Mouse (Mus musculus) heart, adult 9 months (tissue): ENCODE data around the gene Ptprs.

ENCODE experiments used
- DNase-seq, 2 experiments: peaks; one replicate each; pipeline ENCODE4 v3.0.0; 2022; ENCODE audit warnings: low spot score in 2 of 2

The Ptprs gene

DNA sequence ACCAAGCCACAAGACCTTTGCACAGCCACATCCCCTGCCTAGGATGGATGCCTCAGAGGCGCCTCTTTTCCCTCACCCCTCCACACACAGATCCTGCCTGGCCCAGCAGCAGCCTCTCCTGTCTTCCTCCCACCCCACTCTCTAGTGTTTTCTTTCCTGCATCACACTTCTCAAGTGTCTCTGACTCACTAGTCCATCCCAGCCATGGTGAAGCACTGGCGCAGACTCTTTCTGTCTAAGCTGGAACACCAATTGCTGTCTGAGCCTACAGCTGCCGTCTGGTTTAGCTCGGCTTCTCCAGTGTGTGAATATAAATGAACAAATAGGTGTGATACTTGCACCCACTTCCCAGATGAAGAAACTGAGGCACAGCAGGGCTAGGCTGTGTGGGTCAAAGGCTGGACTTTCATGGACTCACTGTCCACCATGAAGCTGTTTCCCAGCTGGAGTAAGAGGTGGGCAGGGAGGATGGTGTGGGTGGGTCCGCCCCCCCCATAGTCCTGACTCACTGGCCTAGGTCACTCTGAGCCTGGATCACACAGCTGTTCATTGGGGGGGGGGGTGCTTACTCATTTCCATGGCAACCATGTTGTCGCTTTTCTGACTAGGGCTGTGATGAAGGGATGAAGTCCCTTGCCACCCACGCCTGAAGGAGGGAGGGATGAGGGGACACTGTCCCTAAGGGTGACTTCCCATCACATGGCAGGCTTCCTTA, 14.3 kb upstream of the Ptprs start:
- no peak for DNase-seq

DNA sequence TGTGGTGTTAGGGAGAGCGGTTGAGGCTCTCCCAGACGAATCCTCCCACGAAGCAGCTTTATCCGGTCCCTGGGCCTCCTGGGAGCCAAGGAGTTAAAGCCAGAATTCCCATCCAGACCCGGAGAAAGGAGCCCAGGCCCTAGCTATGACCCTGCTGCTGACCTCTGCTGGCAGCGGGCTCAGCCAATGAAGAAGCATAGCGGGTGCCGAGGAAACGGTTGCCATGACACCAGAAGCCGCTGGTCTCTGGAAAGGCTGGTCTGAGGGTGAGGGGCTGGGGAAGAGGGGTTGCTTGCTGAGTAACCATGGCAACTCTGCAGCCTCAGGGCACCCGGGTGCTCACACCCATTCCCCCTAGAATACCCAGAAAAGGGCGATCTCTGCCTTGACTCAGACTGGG, 11.7 kb upstream of the Ptprs start:
- no peak for DNase-seq

DNA sequence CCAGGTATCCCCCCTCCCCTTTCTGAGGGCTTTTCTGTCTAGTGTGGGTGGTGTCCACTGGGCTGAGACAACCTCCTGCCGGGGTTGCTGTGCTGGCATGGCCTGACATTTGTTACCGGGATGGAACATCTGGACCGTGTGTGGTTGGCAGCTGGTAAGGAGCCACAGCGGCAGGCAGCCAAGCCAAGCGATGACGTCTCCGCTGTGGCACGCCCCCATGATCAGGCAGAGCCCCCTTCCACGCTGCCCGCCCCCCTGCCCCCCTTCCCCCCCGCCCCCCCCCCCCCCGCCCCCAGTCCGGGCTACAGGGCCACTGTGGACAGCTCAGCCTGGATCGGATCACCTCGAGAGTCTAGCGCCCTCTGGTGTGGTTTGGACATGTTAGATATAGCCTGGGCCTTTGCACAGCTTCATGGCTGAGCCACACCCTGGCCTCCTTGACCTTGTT, 11.2 kb upstream of the Ptprs start:
- no peak for DNase-seq

DNA sequence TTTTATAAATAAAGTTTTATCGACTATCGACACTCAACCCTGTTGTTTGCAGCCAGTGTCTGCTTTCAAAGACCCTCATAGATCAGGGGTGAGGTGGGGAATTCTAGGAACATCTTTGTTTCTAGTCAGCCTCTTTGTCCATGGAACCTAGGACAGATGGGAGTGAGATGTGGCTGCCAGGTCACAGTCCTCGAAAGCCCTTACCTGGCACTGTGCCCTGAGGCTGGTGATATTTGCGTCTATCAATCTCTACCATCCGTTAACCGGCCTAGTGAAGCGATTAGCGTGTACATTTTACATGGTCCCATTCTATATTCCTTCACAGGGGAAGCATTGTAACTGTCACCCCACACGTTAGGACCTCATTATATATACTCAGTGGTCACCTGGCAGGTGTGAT, 9.6 kb upstream of the Ptprs start:
- no peak for DNase-seq

DNA sequence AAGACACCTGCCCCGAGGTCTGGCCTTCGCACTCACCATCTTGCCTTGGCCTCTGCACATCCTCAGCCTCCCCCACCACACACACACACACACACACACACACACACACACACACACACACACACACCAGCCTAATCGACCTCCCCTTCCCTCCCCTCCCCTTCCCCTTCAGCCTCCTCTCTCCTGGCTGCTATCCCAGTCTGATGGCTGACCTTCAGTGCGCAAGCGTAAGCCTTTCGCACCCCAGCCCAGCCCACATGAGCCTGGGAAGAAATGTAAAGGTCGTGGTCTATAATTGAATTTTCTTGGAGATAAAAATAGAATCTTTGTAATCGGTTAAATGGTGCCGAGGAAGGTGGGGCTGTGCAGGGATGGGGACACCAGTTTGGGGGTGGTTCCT, 8.8 kb upstream of the Ptprs start:
- DNase-seq = no peak

DNA sequence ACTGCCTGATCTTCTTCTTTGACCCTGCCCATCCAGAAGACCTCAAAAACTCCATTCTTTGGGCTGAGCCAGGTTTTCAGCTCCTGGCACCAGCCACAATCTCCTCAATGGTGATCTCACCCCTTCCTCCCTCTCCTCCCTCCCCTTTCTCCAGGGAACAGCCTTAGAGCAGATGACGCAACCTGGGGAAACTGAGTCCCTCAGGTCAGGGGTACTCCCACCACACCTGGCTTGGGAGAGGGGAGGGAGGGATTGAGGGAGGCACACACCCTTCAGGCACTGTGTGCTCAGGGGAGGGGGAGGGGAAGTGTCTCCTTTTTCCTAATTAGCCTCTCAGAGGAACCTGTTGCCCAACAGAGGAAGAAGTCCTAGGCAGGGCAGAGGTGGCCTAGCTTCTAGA, 6.4 kb upstream of the Ptprs start:
- DNase-seq = no peak

DNA sequence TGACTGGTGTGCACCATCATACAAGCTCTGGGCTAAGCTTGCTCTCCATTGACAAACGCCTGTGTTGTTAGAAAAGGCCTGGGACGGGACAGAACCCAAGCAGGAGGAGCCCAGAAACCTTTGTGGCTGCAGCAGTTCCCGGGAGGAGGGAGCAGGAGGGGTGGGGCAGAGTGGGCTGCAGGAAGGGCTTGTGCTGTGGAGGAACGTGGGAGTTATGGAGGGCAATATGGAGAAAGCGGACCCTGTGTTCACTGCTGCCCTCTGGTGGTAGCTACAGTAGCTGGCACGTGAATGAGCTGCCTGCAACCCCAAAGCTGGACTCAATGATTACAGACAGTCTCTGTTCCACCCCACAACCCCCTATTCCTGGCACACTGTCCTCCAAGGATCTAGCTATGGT, 3.1 kb upstream of the Ptprs start:
- DNase-seq = peak; percentile 46 to 72

DNA sequence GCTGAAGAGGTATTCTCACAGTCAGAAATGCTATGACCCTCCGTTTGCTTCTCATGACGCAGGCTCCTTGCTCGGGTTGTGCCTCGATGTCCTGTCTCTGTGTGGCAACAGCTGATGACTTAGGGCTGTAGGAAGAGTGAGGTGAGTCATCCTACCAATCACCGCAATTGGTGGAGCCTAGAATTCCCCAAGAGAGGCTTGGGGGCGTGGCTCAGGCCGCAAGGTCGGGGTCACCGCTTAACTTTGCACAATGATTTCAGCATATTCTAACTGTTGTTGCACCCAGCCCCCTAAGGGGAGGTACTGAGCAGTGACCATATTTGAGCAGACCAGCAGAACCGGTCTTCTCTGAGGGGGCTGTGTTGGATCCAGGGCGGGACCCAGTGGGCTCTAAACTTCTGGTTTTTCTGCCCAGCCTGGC, 1.9 kb upstream of the Ptprs start:
- DNase-seq = no peak

DNA sequence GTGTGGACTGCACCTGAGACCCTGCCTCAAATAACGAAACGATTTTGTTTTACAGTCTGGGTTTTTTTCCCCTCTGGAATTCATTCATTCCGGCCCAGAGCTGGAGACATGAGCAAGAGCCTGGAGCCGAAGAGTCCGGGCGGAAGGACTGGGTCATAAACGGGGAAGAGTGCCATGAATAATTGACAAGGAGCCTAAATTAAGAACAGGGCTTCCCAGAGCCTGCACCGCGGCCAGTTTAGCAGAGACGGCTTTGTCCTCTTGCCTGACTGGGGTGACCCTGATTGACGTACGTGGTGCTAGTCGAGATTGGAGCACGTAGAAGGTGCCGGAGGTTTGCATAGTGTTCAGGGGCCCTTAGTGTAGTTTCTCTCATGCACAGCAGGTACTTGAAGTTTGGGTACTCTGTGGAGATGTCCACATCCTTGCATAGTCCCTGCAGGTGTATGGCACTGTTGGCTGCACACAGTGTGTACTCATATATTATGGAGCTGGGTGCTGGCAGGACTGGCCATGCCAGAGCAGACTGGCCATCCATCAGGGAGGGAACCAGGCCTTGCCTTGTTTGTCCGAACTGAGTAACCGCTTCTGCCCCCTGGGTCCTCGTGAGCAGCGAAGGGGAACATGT, 1.0 kb upstream of the Ptprs start:
- peak in 1 of 2 experiments; percentile 47 for DNase-seq

DNA sequence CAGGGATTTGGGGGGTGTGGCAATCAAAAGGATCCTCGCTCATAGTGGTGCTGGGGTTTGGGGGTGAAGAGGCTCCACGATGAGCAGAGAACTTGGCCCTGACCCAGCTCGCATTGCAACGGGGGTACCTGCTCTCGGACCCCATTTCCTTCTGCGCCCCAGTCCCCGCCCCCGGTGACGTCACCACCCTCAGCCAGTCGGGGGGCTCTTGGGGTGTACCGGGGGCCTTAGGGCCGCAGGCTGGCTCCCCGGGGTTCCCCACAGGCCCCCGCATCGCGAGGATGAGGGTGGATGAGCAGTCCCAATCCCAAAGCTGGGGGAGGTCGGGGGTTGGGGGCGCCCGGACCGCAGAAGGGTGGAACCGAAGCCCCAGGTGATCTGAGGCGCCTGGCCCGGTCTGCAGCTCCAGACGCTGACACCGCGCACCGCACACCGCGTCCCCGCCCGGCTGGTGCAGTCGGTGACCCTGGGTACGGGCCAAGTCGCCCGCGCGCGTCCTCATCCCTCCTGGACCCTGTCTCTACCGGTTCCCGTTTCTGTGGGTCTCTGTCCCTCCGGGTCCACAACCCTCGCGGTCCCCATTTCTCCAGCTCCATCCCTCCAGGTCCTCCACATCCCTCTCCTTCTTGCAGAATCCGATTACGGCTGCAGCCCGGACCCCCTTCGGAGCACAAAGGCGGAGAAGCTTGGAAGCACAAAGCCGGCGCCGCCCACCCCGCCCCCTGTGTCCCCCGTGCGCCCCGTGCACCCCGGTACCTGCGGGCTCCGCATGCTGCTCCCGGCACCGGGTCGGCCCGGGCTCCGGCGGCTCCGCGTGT, 490 bp downstream of the Ptprs start:
- DNase-seq = peak in 1 of 2 experiments; percentile 35

DNA sequence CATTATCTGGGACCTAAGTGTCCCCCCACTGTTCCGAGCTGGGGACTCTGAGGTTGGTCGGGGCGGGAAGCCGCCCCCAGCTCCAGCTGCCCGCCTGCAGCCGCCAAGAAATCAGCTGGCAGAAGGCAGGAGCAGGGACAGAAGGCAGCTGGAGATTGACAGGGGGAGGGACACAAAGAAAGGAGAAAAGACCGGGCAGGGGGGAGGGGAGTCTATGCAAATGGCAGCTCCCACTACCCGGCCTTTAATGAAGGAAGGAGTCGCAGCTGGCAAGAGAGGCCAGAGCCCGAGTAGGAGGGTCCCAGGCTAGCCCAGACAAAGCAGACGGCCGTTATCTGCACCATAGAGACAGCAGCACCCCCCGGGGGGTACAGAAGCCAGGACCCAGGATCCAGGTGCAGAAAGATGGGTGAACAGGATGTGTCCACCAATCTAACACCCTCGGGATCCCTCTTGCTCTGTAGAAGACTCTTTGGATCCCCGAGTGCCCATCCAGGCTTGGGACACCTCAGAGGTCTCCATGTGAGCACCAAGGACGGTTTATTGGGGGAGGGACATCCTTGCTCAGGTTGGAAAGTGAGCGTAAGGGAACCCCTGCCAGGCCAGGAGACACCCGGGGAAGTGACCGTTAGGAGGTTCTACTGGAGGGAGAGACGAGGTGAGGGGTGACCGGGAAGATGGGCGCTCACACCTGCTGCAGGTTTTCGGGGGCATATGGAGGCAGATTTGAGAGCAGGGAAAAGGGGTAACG, 1.3 kb downstream of the Ptprs start:
- DNase-seq = peak in 1 of 2 experiments; percentile 31

DNA sequence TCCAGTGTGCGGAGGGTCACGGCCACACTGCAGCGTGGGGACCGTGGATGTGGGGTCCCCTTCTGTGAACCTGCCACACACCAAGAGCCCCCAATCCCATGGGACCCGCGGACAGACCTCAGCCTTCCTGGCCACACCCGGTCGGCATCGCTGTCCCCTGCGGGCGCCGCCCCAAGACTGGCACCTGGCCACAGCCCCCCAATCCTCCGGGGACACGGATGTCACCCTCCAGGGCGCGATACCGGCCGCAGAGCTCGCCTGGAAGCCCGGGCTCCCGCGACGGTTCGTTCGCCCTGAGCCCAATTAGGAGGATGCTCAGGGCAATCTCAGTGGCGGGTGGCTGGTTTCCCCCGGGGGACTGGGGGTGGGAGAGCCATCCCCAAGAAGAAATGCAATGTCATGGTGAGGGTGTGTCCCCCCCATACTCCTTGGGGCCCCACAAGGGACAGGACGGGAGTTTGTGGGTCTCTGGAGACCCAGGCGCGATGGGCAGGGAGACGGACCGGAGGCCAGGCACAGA, 1.9 kb downstream of the Ptprs start:
- DNase-seq = no peak

DNA sequence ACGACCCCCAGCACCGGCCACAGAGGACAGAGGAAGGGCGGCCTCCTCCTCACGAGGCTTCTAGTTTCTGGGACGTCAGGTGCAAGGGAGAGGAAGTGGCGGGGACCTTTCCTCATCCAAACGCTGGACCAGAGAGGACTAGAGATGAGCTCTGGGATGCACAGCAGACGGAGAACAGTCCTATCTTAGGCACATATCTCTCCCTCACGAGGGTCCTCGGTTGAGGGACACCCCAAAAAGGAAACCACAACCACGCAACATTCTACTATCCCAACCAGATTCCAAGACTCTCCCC, 2.7 kb downstream of the Ptprs start:
- DNase-seq = no peak

DNA sequence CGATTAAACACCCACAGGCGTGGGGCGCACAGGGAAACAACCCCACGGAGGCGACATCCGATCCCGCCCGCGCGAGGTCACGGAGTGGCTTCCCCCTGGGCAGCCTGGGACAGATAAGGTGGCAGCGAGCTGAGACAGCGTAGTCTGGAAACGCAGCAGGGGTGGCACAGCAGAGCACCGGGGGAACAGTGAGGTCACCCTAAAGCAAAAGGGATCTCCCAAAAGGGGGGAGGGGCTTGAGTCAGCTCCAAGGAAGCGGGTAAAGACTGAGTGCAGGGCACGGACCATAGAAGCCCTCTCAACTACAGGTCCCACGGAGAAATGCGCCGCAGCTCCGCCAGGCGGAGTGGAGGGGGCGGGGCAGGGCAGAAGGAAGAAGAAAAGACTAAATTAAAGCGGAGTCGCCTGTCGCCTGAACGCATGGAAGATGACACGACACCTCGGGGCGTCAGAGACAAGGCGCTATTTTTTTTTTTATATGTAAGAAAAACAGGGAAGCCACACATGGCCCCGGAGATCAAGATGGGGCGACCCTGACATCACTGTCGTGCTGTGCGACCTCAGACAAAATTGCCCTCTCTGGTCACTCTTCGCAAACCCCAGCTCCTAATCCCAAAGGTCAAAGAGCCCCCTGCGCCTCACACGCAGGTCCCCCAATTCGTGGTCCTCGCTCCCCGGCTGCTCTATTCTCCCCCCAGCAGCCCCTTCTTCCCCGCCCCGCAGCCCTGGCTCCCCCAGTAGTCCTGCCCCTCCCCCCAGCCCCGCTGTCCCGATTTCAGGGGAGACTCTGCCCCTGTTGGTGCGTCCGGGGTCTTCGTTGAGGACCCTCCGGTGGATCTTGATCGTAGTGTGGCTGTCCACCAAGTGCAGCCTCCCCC, 3.3 kb downstream of the Ptprs start:
- peak; percentile 39 to 57 for DNase-seq

DNA sequence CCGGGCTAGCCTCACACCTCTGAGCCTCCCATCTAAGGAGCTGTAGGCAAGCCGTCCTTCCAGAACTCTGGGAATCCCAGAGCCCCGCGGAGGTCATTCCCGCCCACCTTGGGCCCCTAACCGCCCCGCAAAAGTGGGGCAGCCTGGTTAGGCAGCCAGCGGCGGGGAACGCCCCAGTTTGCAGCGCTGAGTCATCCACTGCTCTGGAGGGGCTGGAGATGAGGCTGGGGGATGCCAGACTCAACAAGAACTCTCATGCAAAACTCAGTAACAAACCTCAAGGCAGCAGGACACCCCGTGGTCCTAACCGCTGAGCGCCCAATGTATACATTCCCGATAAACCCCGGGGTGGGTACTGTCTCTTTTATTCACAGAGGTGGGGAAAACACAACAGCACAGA, 4.2 kb downstream of the Ptprs start:
- no peak for DNase-seq

DNA sequence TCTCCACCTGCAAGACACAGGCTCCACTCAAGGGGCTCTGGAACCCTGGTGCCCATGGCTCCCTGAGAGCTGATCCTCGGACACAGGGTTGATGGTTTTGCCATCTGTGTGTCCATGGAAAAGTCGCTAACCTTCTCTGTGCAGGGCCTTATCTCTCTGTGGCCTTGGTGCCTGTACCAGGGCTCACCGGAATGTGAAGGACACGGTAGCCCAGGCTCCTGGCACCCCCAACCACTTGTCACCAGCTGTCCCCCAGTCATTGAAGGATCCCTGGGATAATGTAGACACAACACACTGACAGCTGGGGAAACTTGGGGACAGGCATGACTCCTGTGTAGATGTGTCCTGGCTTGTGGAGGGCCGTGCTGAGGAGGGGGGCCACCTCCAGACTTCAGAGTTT, 5.1 kb downstream of the Ptprs start:
- no peak for DNase-seq

DNA sequence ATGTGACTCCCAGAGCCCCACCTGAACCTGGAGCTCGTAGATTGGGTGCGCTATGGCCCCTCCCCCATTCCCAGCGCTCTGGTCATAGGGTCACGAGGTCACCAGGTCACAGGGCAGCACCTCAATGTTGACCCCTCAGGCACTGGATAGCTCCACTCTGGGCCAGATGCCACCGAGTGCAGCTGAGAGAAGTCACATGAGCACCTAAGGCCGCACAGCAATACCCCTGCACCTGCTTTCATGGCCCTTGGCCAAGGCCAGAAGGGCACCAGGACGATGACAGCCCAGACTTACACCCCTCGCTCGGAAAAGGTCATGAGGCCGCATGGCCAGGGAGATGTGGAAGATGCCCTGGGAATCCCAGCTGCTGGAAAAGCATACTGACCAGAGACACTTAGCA, 5.7 kb downstream of the Ptprs start:
- no peak for DNase-seq

DNA sequence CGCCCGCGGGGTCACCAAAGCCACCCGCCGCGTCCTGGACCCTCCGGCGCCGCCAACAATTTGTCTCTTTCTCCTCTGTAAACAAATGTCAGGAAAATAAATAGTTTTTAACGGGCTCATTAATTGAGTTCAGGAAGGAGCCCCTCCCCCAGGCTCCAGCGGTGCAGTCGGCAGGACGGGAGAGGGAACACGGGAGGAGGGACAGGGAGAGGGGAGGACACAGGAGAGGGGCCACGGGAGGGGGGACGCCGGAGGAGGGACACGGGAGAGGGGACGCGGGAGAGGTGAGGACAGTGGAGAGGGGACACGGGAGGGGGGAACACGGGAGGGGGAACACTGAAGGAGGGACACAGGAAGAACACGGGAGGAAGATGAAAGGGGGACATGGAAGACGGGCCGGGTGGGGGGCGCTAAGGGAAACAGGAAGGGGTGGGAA, 6.3 kb downstream of the Ptprs start:
- no peak for DNase-seq

DNA sequence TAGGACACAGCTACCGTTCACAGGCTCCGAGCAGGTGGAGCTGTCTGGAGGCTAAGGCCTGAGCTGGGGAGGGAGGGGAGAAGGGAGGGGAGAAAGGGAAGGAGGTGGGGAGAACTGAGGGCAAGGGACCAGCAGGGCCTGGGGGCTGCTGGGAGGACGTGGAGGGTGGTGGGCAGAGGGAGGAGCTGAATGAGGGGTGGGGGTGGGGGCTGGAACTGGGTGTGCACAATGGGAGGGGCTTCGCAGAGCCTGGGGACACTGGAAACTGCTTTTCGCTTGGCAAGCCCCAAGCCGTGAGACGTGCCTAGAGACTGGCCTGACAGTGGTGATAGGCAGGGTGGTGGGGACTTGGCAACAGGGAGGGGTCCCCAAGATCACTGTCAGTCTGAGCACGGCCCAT, 7.0 kb downstream of the Ptprs start:
- no peak for DNase-seq

DNA sequence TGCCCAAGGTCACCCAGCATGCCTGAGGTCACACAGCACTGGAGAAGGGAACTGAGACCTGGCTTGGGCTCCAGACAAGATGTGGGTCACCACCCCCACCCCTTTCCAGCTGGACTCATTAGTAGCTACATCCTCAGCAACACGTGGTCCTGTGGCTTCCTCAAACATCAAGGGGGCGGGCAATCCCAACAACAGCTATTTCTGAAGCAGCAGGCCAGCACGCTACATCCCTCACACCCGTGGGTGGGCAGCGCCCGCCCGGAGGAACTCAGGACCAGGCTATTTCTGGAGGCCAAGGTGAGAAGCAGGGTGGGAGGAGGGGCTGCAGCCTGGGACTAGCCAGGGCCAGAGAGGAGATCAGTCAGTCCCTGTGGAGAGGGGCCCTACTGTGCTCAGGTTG, 7.4 kb downstream of the Ptprs start:
- peak; percentile 32 to 60 for DNase-seq

DNA sequence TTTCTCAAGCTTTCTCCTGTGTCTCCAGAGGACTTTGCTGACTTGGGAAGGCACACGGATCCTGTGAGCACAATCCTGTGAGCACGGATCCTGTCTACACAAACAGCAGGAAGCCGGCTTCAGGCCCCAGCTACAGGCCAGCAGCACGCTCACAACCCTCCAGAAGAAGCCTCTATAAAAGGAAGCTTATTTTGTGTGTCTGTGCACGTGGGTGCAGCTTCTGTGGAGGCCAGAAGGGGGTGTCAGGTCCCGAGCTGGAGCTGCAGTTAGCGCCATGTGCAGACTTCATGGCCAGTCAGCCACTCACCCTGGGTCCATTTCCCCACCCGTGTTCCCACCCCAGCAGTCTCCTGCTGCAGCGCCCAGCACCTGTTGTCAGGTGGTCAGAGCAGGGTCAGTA, 7.9 kb downstream of the Ptprs start:
- no peak for DNase-seq
